Mouse (Mus musculus) forebrain, embryonic 11.5 days (tissue): ENCODE data around the gene Slc26a10. TPM values are rescaled to one million over a fixed set of nuclear protein-coding genes. Genes with fewer than 3 reads are reported as not detected.

ENCODE experiments used
- ATAC-seq: fragments of 200-750 bp; cut with Nextera tagmentation; replicated peaks from 2 replicates; pipeline ENCODE4 v1.8.0; 2017; ENCODE audit warnings: moderate TSS enrichment; ENCODE audit not compliant: low FRiP score
- DNase-seq: peaks from one replicate; pipeline ENCODE4 v3.0.0-alpha.2; 2017; ENCODE audit warnings: low spot score
- H3K27ac ChIP-seq: fragments of 300-500 bp; sonication (generic); 2 replicates; pipeline ENCODE4 v1.5.1; 2014; ENCODE audit warnings: low read depth, low read length
- H3K27me3 ChIP-seq: fragments of 300-500 bp; sonication (generic); 2 replicates; pipeline ENCODE4 v1.6.1; 2014; ENCODE audit warnings: mild to moderate bottlenecking, low read length, mixed read lengths; ENCODE audit not compliant: control insufficient read depth, insufficient read depth
- H3K36me3 ChIP-seq: fragments of 300-500 bp; sonication (generic); 2 replicates; pipeline ENCODE4 v1.6.1; 2014; ENCODE audit warnings: mild to moderate bottlenecking, low read length, moderate library complexity, mixed read lengths; ENCODE audit not compliant: control insufficient read depth, insufficient read depth
- H3K4me1 ChIP-seq: fragments of 300-500 bp; sonication (generic); replicated peaks from 2 replicates; pipeline ENCODE4 v1.6.1; 2014; ENCODE audit warnings: low read length, mixed read lengths; ENCODE audit not compliant: control insufficient read depth, insufficient read depth
- H3K4me2 ChIP-seq: fragments of 300-500 bp; sonication (generic); 2 replicates; pipeline ENCODE4 v1.6.1; 2014; ENCODE audit warnings: low read depth, mild to moderate bottlenecking, low read length, moderate library complexity, mixed read lengths; ENCODE audit not compliant: severe bottlenecking
- H3K4me3 ChIP-seq: fragments of 300-500 bp; sonication (generic); 2 replicates; pipeline ENCODE4 v1.5.1; 2014; ENCODE audit warnings: low read depth, low read length
- H3K9ac ChIP-seq: fragments of 300-500 bp; sonication (generic); 2 replicates; pipeline ENCODE4 v1.6.1; 2014; ENCODE audit warnings: low read length
- H3K9me3 ChIP-seq: fragments of 300-500 bp; sonication (generic); 2 replicates; pipeline ENCODE4 v1.6.1; 2016; ENCODE audit warnings: low read length, mixed read lengths; ENCODE audit not compliant: control insufficient read depth
- WGBS: fragments of 180-500 bp; shearing (Covaris S2); extraction: QIAGEN DNeasy Blood & Tissue Kit; methylation state at CpG from one replicate; pipeline ENCODE4 v1.1.7; 2014; 5-methylcytosine and 5-hydroxymethylcytosine counted together
- polyA plus RNA-seq: library from polyadenylated mRNA; unstranded; fragments of >200 nt; fragmentation: Nextera tagmentation; extraction: Ambion mirVana; gene quantifications from 2 replicates; pipeline ENCODE4 v1.2.1, GENCODE M21; 2014

Gene Slc26a10
- polyA plus RNA-seq, 1 experiment from 2014 or later: 1.1 TPM

GRCm38 (mm10) chr10:127205373-127205772 lies 24.9 kb upstream of the Slc26a10 start:
- no peak for DNase-seq
- Histone ChIP-seq H3K4me3 (no peak overlapping the region), H3K36me3 (peaks cover 6% of the 10 kb centered on the region; the same call in 1 of the 2 replicates), H3K4me2 (no peak overlapping the region), H3K27me3 (no peaks in the 10 kb centered on the region), H3K9ac (no peak overlapping the region), H3K27ac (no peak overlapping the region), H3K4me1 (peaks cover 2% of the 10 kb centered on the region; the same call in 1 of the 2 replicates), H3K9me3 (no peaks in the 10 kb centered on the region)
- WGBS: 90% methylated on average over 10 of the region's 10 CpGs
- ATAC-seq: no peak

GRCm38 (mm10) chr10:127204589-127204988 lies 24.1 kb upstream of the Slc26a10 start:
- 93% methylated on average over 5 of the region's 5 CpGs for WGBS
- DNase-seq (no peak), ATAC-seq (no peak)
- Histone ChIP-seq H3K27ac (no peak overlapping the region), H3K27me3 (no peaks in the 10 kb centered on the region), H3K9me3 (no peaks in the 10 kb centered on the region), H3K4me3 (no peak overlapping the region), H3K4me1 (0 out of 2 replicates have a peak, but pooled peaks cover 2% of the 10 kb centered on the region), H3K36me3 (peaks cover 6% of the 10 kb centered on the region; the same call in 1 of the 2 replicates), H3K4me2 (no peak overlapping the region), H3K9ac (no peak overlapping the region)

DNA sequence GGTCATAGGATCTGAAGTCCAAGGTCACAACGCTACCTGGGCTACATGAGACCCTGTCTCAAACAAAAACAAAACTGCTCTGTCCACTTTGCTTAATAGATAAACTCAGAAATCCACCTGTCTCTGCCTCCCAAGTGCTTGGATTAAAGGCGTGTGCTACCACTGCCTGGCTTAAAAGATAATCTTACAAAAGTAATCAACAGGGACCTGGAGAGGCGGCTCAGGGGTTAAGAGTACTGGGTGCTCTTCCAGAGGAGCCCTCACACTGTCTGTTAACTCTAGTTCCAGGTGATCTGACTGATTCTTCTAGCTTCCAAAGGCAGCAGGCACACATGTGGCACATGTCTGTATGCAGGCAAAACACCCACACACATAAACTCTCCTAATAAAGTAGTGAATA lies 22.7 kb upstream of the Slc26a10 start:
- DNase-seq (no peak), ATAC-seq (no peak)
- no peak overlapping the region for H3K4me2 ChIP-seq
- no peak overlapping the region for H3K4me3 ChIP-seq
- peaks cover 6% of the 10 kb centered on the region; the same call in 1 of the 2 replicates for H3K36me3 ChIP-seq
- no peaks in the 10 kb centered on the region for H3K4me1 ChIP-seq
- no peaks in the 10 kb centered on the region for H3K9me3 ChIP-seq
- no peak overlapping the region for H3K27ac ChIP-seq
- H3K27me3 ChIP-seq: no peaks in the 10 kb centered on the region
- WGBS: 92% methylated on average over 3 of the region's 3 CpGs
- no peak overlapping the region for H3K9ac ChIP-seq

- no peak overlapping the region for H3K9ac ChIP-seq
- 88% methylated on average over 8 of the region's 8 CpGs for WGBS
- H3K36me3 ChIP-seq: peaks cover 3% of the 10 kb centered on the region; the same call in 1 of the 2 replicates
Observed at GRCm38 (mm10) chr10:127200279-127200678, 19.8 kb upstream of the Slc26a10 start.

GRCm38 (mm10) chr10:127199474-127199873 lies 19.0 kb upstream of the Slc26a10 start:
- DNase-seq: no peak
- no peak for ATAC-seq
- Histone ChIP-seq H3K4me1 (peaks cover 10% of the 10 kb centered on the region), H3K9ac (no peak overlapping the region), H3K4me2 (no peak overlapping the region), H3K4me3 (no peak overlapping the region), H3K36me3 (peaks cover 3% of the 10 kb centered on the region; the same call in 1 of the 2 replicates), H3K27ac (no peak overlapping the region), H3K27me3 (no peaks in the 10 kb centered on the region), H3K9me3 (no peaks in the 10 kb centered on the region)
- 79% methylated on average over 11 of the region's 11 CpGs for WGBS

More at GRCm38 (mm10) chr10:127200279-127200678, 19.8 kb upstream of the Slc26a10 start:
- Histone ChIP-seq H3K4me2 (no peak overlapping the region), H3K9me3 (no peaks in the 10 kb centered on the region), H3K4me3 (no peak overlapping the region), H3K27ac (no peak overlapping the region), H3K27me3 (no peaks in the 10 kb centered on the region), H3K4me1 (peaks cover 7% of the 10 kb centered on the region; the same call in 1 of the 2 replicates)
- DNase-seq: no peak
- ATAC-seq: no peak

DNA sequence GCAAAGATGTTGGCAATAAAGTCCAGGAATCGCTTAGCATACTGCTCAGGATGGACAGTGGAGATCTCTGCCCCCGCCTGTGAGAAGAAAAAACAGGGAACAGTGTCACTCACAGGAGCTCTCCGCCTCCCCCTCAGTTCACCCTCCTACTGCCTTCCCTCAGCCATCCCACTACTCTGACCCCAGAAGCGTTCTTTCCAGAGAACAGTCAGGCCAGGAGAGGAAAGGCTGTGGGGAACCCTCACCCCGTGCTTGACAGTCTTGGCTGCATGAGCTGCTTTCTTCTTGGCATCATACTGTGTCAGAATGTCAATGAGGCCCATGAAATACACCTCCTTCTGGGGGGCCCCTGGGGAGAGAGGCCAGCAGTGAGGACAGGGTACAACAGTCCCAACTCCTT lies 18.6 kb upstream of the Slc26a10 start:
- Histone ChIP-seq H3K27me3 (no peaks in the 10 kb centered on the region), H3K27ac (no peak overlapping the region), H3K4me2 (no peak overlapping the region), H3K9me3 (no peaks in the 10 kb centered on the region), H3K4me1 (peaks cover 13% of the 10 kb centered on the region), H3K36me3 (peaks cover 3% of the 10 kb centered on the region; the same call in 1 of the 2 replicates), H3K4me3 (no peak overlapping the region), H3K9ac (no peak overlapping the region)
- DNase-seq (no peak), ATAC-seq (no peak)
- WGBS: 69% methylated on average over 5 of the region's 5 CpGs

GRCm38 (mm10) chr10:127198492-127198891 lies 18.0 kb upstream of the Slc26a10 start:
- 80% methylated on average over 2 of the region's 2 CpGs for whole genome bisulfite sequencing
- Histone ChIP-seq H3K9me3 (no peaks in the 10 kb centered on the region), H3K36me3 (no peaks in the 10 kb centered on the region; the same call in 1 of the 2 replicates)

DNA sequence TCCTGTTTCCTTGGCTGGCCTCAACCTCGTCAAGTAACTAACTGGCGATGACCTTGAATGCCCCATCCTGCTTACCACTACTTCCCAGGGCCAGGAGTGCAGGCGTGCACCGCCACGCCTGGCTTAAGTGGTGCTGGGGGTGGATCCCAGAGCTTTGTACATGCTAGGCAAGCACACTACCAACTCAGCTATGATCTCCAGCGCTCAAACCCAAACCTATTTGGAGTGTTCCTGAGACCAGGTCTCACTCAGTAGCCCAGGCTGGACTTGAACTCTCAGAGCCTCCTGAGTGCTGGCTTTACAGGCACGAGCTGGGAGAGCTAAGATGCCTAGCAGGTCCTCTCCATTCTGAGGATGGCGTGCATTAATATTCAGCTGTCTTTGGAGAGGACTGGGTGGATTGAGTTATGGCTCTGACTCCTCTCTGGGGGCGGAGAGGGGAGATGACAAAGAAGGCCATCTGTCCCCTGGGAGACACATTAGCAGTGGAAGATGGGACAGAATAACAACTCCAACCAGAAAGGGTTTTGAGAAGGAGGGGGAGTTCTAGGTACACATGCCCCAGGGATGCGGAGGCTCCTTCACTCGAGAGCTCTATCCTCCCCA lies 17.2 kb upstream of the Slc26a10 start:
- ATAC-seq (no peak), DNase-seq (no peak)
- Histone ChIP-seq H3K36me3 (no peaks in the 10 kb centered on the region; the same call in 1 of the 2 replicates), H3K27me3 (no peaks in the 10 kb centered on the region), H3K4me1 (peaks cover 13% of the 10 kb centered on the region), H3K9ac (no peak overlapping the region), H3K27ac (no peak overlapping the region), H3K4me3 (no peak overlapping the region), H3K4me2 (no peak overlapping the region), H3K9me3 (no peaks in the 10 kb centered on the region)
- 89% methylated on average over 11 of the region's 11 CpGs for WGBS

More at GRCm38 (mm10) chr10:127198492-127198891, 18.0 kb upstream of the Slc26a10 start:
- H3K4me2 ChIP-seq: no peak overlapping the region
- DNase-seq (no peak), ATAC-seq (no peak)
- H3K27me3 ChIP-seq: no peaks in the 10 kb centered on the region
- no peak overlapping the region for H3K27ac ChIP-seq
- H3K4me3 ChIP-seq: no peak overlapping the region
- no peak overlapping the region for H3K9ac ChIP-seq
- H3K4me1 ChIP-seq: peaks cover 13% of the 10 kb centered on the region

GRCm38 (mm10) chr10:127197104-127197503 lies 16.7 kb upstream of the Slc26a10 start:
- Histone ChIP-seq H3K27me3 (no peaks in the 10 kb centered on the region), H3K9ac (no peak overlapping the region), H3K27ac (no peak overlapping the region), H3K4me3 (no peak overlapping the region), H3K4me2 (no peak overlapping the region), H3K4me1 (peaks cover 13% of the 10 kb centered on the region), H3K36me3 (no peaks in the 10 kb centered on the region; the same call in 1 of the 2 replicates), H3K9me3 (no peaks in the 10 kb centered on the region)
- ATAC-seq (no peak), DNase-seq (no peak)
- WGBS: 92% methylated on average over 8 of the region's 8 CpGs
